Mouse (Mus musculus) limb, embryonic 12.5 days (tissue): ENCODE measurements at regions not wholly inside any gene's neighbourhood (a gene's known extent, or its start where the extent isn't known, plus 50 kb on each side); places are given as distances from the start of the nearest gene placed in this dataset.

Experiments
- ATAC-seq: fragments of 200-750 bp; cut with Nextera tagmentation; 2 replicates; pipeline ENCODE4 v1.8.0; 2017; ENCODE audit warnings: low read depth, moderate TSS enrichment; ENCODE audit not compliant: insufficient number of reproducible peaks, insufficient read depth, low FRiP score, low TSS enrichment
- H3K27ac ChIP-seq: fragments of 300-500 bp; sonication (generic); 2 replicates; pipeline ENCODE4 v1.5.1; 2016; ENCODE audit warnings: mild to moderate bottlenecking, moderate library complexity
- H3K27me3 ChIP-seq: fragments of 300-500 bp; sonication (generic); 2 replicates; pipeline ENCODE4 v1.6.1; 2016; ENCODE audit warnings: mild to moderate bottlenecking, moderate library complexity
- H3K36me3 ChIP-seq: fragments of 300-500 bp; sonication (generic); 2 replicates; pipeline ENCODE4 v1.6.1; 2016; ENCODE audit warnings: mild to moderate bottlenecking, moderate library complexity
- H3K4me1 ChIP-seq: fragments of 300-500 bp; sonication (generic); replicated peaks from 2 replicates; pipeline ENCODE4 v1.6.1; 2016
- H3K4me2 ChIP-seq: fragments of 300-500 bp; sonication (generic); 2 replicates; pipeline ENCODE4 v1.6.1; 2016; ENCODE audit warnings: mild to moderate bottlenecking, moderate library complexity
- H3K4me3 ChIP-seq: fragments of 300-500 bp; sonication (generic); replicated peaks from 2 replicates; pipeline ENCODE4 v1.5.1; 2016; ENCODE audit warnings: mild to moderate bottlenecking
- H3K9ac ChIP-seq: fragments of 300-500 bp; sonication (generic); replicated peaks from 2 replicates; pipeline ENCODE4 v1.6.1; 2016; ENCODE audit warnings: mild to moderate bottlenecking, moderate library complexity
- H3K9me3 ChIP-seq: fragments of 300-500 bp; sonication (generic); 2 replicates; pipeline ENCODE4 v1.6.1; 2016; ENCODE audit warnings: mild to moderate bottlenecking, moderate library complexity
- WGBS: fragments of 180-500 bp; shearing (Covaris S2); methylation state at CpG from one replicate; pipeline ENCODE4 v1.1.7; 2016; 5-methylcytosine and 5-hydroxymethylcytosine counted together

DNA sequence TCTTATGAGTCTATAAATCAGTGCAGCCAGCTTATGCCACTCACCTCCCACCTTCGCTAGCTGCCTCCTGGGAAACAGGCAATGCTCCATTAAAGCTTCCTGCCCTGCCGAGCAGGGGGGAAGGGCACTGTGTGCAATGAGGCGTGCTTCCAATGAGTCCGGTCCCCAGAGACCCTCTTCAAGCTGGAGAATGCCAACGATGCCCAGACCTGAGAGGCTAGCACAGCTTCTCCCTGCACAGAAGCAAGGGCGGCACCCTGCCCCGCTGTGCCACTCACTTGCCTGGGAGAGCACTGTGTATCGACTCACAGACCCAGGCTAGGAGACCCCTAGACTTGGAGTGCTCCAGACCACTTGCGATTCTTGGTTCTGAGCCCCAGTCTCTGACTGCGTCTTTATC lies 188.3 kb downstream of the Pdcd6ip start:
- Histone ChIP-seq H3K9me3 (no peaks in the 10 kb centered on the region), H3K4me3 (no peak overlapping the region), H3K4me1 (peaks cover 17% of the 10 kb centered on the region), H3K9ac (no peak overlapping the region), H3K36me3 (no peaks in the 10 kb centered on the region), H3K27ac (no peak overlapping the region), H3K4me2 (peak overlapping the region; percentile 15; the same call in 1 of the 2 replicates), H3K27me3 (no peaks in the 10 kb centered on the region)
- ATAC-seq, result no peak
- 59% methylated on average over 10 of the region's 10 CpGs for WGBS

DNA sequence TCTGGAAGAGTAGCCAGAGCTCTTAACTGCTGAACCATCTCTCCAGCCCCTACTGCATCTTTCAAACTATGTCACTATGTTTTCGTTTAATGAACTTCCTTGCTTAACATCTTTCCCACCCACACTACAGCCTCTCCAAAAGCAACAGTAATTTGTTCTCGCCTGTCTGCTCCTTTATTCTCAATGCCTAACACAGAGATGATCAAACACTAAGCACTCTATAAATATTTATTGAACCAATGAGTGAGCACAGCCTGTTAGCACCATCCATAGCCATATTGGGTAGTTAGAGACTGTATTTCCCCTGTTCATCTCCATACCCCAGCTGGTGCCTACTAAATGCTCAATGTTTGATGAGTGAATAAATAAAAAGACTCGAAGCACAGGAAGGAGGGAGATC lies 189.6 kb downstream of the Pdcd6ip start:
- Histone ChIP-seq H3K36me3 (no peaks in the 10 kb centered on the region), H3K4me3 (no peak overlapping the region), H3K27ac (no peak overlapping the region), H3K9ac (no peak overlapping the region), H3K9me3 (no peaks in the 10 kb centered on the region), H3K27me3 (no peaks in the 10 kb centered on the region), H3K4me2 (no peak overlapping the region), H3K4me1 (peaks cover 17% of the 10 kb centered on the region)
- WGBS, result 77% methylated on average over 3 of the region's 3 CpGs
- ATAC-seq, result no peak

DNA sequence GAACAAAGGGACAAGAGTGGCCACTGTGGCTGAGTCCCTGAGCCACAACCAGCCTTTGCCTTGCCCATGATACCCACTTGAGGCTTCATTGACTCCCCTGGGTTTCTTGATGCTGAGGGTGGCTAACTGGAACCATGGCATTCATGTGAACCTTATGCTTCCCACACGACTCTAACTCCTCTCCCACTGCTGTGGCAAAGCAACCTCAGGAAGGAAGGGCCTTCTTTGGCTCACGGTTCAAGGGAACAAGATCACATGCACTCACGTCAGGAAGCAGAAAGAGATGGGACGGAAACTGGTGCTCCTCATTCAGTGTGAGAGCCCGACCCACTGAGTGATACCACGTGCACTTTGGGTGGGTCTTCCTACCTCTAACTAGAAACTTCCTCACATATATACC lies 190.3 kb downstream of the Pdcd6ip start:
- H3K9me3 ChIP-seq, result no peaks in the 10 kb centered on the region
- H3K4me2 ChIP-seq, result no peak overlapping the region
- WGBS, result 91% methylated on average over 6 of the region's 6 CpGs
- no peak overlapping the region for H3K9ac ChIP-seq
- H3K4me3 ChIP-seq, result no peak overlapping the region
- H3K4me1 ChIP-seq, result peaks cover 17% of the 10 kb centered on the region
- no peak overlapping the region for H3K27ac ChIP-seq
- ATAC-seq, result no peak
- H3K27me3 ChIP-seq, result no peaks in the 10 kb centered on the region
- H3K36me3 ChIP-seq, result no peaks in the 10 kb centered on the region

DNA sequence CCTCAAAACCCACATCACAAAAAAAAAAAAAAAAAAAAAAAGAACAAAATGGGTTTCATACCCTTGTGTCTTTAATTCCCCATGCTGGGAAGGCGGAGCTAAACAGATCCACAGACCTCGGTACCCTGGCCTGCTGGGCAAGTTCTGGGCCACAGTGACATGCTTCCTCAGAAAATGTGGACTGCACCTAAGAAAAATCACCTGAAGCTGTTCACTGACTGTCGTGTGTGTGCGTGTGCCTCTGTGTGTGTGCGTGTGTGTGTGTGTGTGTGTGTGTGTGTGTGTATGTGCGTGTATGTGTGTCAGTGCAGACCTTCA lies 192.4 kb downstream of the Pdcd6ip start:
- Histone ChIP-seq H3K27ac (no peak overlapping the region), H3K4me2 (no peak overlapping the region), H3K4me3 (no peak overlapping the region), H3K9me3 (no peaks in the 10 kb centered on the region), H3K9ac (no peak overlapping the region), H3K4me1 (peaks cover 11% of the 10 kb centered on the region), H3K27me3 (no peaks in the 10 kb centered on the region), H3K36me3 (no peaks in the 10 kb centered on the region)
- no peak for ATAC-seq
- WGBS, result 82% methylated on average over 6 of the region's 6 CpGs

DNA sequence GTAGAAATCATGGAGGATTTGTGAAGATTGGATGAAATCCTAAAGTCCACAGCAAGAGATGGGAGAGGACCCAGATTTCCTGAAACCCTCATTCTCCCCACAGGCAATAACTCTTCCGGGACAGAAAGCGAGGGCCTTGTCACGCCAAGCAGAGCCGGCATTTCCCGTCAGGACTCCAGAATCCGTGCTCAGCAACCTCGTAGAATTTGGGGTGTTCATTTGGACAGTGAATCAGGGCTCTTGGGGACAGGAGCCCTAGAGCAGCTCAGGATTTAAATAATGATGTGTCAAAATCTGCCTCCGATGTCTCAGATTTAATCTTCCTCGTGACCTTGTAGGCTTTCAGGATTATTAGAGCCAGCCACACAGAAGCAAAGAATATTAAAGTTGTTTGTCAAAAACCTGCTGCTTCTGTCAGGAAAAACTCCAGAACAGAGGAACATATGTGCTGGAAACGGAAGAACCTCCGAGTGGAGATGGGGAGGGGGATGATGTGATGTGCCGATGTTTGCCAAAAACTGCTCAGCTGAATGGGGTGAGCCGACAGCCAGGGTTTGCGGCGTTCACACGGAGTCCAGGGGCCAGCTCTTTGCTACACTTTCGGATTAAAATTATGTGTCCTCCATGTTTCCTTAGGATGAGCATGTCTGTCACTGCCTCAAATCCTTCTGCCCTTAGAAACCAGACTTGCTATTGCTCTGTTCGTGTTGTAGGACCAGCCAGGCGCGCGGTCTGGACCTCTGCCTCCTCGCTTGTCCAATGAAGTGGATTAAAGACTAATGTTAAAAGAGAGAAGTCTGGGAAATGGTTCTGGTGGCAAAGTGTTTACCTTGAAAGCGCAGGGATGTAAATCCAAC lies 193.0 kb downstream of the Pdcd6ip start:
- ATAC-seq, result no peak
- no peaks in the 10 kb centered on the region for H3K36me3 ChIP-seq
- WGBS, result 77% methylated on average over 23 of the region's 23 CpGs
- no peak overlapping the region for H3K9ac ChIP-seq
- no peak overlapping the region for H3K4me2 ChIP-seq
- H3K4me3 ChIP-seq, result no peak overlapping the region
- H3K27me3 ChIP-seq, result no peaks in the 10 kb centered on the region
- H3K27ac ChIP-seq, result no peak overlapping the region
- H3K4me1 ChIP-seq, result peaks cover 9% of the 10 kb centered on the region
- H3K9me3 ChIP-seq, result no peaks in the 10 kb centered on the region

DNA sequence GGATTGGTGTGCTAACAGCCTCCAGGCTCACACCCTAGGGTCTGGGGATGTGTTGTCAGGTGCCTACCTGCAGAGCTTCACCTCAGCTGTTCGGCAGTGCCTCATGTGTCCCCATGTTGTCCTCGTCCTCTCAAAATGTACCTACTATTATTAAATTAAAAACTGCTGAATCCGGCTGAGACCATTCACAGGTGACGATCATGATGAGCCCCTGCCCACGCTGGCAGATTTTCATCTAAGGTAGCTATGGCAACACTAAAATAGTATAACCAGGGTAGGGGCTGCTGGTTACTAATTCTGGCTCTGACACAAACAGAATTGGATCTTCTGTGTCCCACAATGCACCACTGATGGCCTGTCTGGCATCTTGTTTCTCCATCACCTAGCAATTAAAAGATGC lies 196.8 kb downstream of the Pdcd6ip start:
- Histone ChIP-seq H3K9me3 (no peaks in the 10 kb centered on the region), H3K9ac (no peak overlapping the region), H3K27ac (no peak overlapping the region), H3K27me3 (no peaks in the 10 kb centered on the region), H3K4me1 (no peaks in the 10 kb centered on the region), H3K4me3 (no peak overlapping the region), H3K4me2 (no peak overlapping the region), H3K36me3 (no peaks in the 10 kb centered on the region)
- ATAC-seq, result no peak
- 85% methylated on average over 5 of the region's 5 CpGs for WGBS

DNA sequence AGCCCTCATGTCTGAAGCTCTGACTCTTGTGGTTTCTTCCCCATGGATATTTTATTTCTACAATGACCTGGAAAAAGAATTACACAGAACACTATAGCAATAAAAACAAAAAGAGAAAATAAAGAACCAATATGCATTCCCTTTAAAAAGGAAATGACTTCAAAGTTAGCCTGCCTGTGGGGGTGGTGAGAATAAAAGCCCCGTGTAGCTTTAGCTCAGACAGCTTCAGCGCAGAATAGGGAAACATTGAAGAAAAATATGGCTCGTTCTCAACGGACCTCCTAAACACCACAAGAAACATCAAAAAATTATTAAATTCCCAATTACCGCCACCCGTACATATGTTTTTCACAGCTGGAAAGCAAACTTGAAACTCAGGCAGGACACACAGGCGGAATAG lies 198.7 kb downstream of the Pdcd6ip start:
- Histone ChIP-seq H3K4me1 (no peaks in the 10 kb centered on the region), H3K36me3 (no peaks in the 10 kb centered on the region), H3K4me2 (no peak overlapping the region), H3K27me3 (no peaks in the 10 kb centered on the region), H3K9me3 (no peaks in the 10 kb centered on the region), H3K9ac (no peak overlapping the region), H3K4me3 (no peak overlapping the region), H3K27ac (no peak overlapping the region)
- WGBS, result 92% methylated on average over 7 of the region's 7 CpGs
- no peak for ATAC-seq

DNA sequence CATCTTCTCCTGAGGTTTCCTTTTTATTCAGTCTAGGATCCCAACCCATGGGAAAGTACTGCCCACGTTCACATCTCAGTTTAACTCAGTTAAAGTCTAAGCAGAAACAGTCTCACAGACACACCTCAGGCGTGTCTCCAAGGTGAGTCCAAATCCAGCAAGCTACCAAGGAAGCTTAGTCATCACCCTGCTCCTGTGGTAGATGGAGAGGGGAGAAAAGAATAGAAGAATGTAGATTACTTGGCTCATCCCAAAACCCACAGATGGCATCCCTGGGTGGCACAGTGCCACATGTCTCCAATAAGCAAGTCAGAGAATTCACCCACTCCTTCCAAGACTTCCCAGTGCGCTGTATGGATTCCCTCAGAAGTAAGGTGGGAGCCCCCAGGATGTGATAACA lies 199.2 kb downstream of the Pdcd6ip start:
- Histone ChIP-seq H3K36me3 (no peaks in the 10 kb centered on the region), H3K27me3 (no peaks in the 10 kb centered on the region), H3K4me2 (no peak overlapping the region), H3K27ac (no peak overlapping the region), H3K9me3 (no peaks in the 10 kb centered on the region), H3K4me1 (no peaks in the 10 kb centered on the region), H3K9ac (no peak overlapping the region), H3K4me3 (no peak overlapping the region)
- no peak for ATAC-seq
- WGBS, result 92% methylated on average over 3 of the region's 3 CpGs

DNA sequence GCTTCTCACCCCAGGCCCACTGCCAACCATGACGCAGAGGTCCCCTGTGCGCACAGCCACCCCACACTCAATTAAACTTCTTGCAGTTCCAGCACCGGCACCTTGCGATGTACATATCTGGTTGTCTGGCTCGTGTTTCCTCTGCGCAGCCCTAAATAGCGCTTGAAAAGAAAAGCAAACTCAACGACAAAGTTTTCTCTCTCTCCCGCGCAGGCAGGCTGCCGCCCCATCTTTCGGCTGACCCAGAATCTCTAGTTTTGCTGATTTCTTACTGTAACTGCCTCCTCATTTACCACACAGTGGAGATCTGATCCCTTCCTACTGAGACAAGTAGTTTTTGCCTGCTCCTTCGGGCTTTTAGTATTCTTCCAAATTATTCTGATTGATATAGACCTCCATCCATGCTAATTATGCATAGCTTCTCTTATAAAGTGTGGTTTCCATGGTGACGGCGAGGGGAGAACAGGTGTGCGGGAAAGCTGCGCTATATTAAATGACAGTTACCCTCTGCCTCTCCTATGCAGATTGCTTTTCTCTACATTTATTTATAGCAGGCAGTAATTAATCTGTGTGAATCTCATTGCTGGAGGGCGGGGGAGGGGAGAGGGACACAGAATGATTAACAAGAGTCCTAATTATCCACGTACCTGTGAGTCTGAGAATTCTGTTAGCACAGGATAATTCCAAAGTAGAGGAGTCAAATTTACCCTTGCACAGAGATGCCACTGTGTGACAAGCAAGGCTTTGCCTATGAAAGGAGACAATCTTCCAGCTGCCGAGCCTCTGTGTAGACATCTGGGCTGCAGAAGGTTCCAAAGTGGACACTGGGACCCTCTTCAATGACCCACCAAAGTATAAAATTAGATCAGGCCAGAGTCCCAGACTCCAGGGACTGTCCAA lies 200.2 kb downstream of the Pdcd6ip start:
- Histone ChIP-seq H3K4me3 (no peak overlapping the region), H3K4me2 (no peak overlapping the region), H3K36me3 (no peaks in the 10 kb centered on the region), H3K4me1 (no peaks in the 10 kb centered on the region), H3K27ac (no peak overlapping the region), H3K9me3 (no peaks in the 10 kb centered on the region), H3K9ac (no peak overlapping the region), H3K27me3 (no peaks in the 10 kb centered on the region)
- 88% methylated on average over 20 of the region's 20 CpGs for WGBS
- no peak for ATAC-seq

DNA sequence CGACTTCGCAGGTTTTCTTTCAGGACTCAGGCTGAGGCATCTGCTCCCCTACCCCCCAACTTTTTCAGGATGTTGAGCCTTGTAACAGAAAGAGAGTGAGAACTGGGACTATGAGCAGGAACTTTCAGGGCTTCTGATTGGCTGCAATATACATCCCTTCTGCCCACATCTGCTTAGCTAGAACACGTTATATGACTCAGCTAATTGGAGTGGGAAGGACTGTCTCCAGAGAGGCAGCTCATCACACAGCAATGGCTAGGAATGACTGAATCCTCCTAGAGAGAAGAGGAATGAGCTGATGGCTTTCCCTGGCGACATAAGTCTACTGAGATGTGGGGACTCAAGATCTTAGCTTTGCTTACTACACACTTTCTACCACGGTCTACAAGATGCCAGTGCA lies 208.8 kb downstream of the Pdcd6ip start:
- WGBS, result 75% methylated on average over 5 of the region's 5 CpGs
- Histone ChIP-seq H3K36me3 (no peaks in the 10 kb centered on the region), H3K9me3 (no peaks in the 10 kb centered on the region), H3K27me3 (no peaks in the 10 kb centered on the region), H3K9ac (no peak overlapping the region), H3K27ac (no peak overlapping the region), H3K4me2 (no peak overlapping the region), H3K4me3 (no peak overlapping the region), H3K4me1 (no peaks in the 10 kb centered on the region)
- no peak for ATAC-seq

DNA sequence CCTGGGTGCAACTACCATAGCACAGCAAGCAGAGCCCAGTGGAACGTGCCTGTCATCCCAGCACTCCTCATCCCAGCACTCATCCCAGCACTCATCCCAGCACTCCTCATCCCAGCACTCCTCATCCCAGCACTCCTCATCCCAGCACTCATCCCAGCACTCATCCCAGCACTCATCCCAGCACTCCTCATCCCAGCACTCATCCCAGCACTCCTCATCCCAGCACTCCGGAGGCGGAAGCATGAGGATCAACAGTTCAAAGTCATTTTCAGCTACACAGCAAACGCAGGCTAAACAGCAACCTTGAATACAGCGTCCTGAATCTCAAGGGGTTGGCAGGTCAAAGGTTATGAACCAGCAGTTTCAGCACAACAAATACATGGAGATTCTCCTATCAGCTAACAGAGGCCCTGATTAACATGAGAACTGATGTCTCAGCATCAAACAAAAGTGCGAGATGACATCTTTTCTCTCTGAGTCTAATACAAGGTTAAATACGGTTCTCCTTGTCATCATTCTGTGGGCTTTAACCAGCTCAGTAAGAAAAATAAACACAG lies 211.8 kb downstream of the Pdcd6ip start:
- ATAC-seq, result no peak
- Histone ChIP-seq H3K4me1 (no peaks in the 10 kb centered on the region), H3K36me3 (no peaks in the 10 kb centered on the region), H3K27me3 (no peaks in the 10 kb centered on the region), H3K9ac (no peak overlapping the region), H3K4me3 (no peak overlapping the region), H3K27ac (no peak overlapping the region), H3K9me3 (no peaks in the 10 kb centered on the region), H3K4me2 (no peak overlapping the region)
- WGBS, result 72% methylated on average over 7 of the region's 7 CpGs
